Mouse (Mus musculus) embryonic fibroblast, embryonic 13.5 days (primary cell): ENCODE results near the gene Il4ra. TPM values are rescaled to one million over a fixed set of nuclear protein-coding genes. Genes with fewer than 3 reads are reported as not detected.

Experiments
- H3K27ac ChIP-seq: 2 replicates; pipeline ENCODE4 v1.5.1; 2012; ENCODE audit warnings: low read length, control low read depth, inconsistent platforms; ENCODE audit not compliant: insufficient read depth
- H3K4me1 ChIP-seq: 2 replicates; pipeline ENCODE4 v1.6.1; 2011; ENCODE audit warnings: low read length; ENCODE audit not compliant: control insufficient read depth, insufficient read depth
- H3K4me3 ChIP-seq: 2 replicates; pipeline ENCODE4 v1.5.1; 2011; ENCODE audit warnings: mild to moderate bottlenecking, control low read depth, low read length; ENCODE audit not compliant: insufficient read depth
- CTCF ChIP-seq: IDR thresholded peaks from 2 replicates; pipeline ENCODE4 v1.5.1; 2011; ENCODE audit warnings: mild to moderate bottlenecking, control low read depth, low read length, moderate library complexity, borderline replicate concordance; ENCODE audit not compliant: insufficient read depth
- POLR2A ChIP-seq: IDR thresholded peaks from 2 replicates; pipeline ENCODE4 v1.6.1; 2011; ENCODE audit warnings: low read depth, mild to moderate bottlenecking, control low read depth, low read length, moderate library complexity
- polyA plus RNA-seq: library from polyadenylated mRNA; stranded (reverse); fragments of >200 nt; gene quantifications from 2 replicates; pipeline ENCODE4 v1.2.4, GENCODE M21; 2011; ENCODE audit warnings: low read depth; ENCODE audit not compliant: missing spikeins, insufficient read length

Gene Il4ra
- polyA plus RNA-seq, 1 experiment: 45.7 TPM

- TF ChIP-seq POLR2A (no peak), CTCF (no peak)
- no peak overlapping the region for H3K27ac ChIP-seq
- H3K4me1 ChIP-seq: no peaks in the 10 kb centered on the region
- no peak overlapping the region for H3K4me3 ChIP-seq
Measured at GRCm38 (mm10) chr7:125604362-125605319, 52.7 kb downstream of the Il4ra start.

DNA sequence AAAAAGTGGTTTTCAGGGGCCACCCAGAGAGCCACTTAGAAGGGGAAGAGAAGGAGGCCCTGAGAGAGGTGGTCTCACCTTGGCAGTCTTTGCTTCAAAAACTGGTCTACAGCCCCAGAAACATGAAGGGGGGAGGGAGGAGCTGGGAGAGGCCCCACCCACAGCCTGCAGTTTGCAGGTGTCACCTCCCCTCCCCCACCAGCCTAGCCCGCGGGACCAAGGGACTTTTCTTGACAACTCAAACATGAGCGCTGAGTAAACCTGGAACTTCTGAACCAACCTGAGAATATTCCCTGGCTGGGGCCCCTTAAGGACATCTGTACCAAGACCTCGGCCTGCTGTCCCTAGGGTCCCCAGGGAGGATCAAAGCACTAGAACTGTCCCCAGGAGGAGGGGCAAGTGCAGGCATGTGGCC lies 53.8 kb downstream of the Il4ra start:
- H3K4me1 ChIP-seq: no peaks in the 10 kb centered on the region
- H3K4me3 ChIP-seq: no peak overlapping the region
- TF ChIP-seq POLR2A (no peak), CTCF (no peak)
- H3K27ac ChIP-seq: no peak overlapping the region

DNA sequence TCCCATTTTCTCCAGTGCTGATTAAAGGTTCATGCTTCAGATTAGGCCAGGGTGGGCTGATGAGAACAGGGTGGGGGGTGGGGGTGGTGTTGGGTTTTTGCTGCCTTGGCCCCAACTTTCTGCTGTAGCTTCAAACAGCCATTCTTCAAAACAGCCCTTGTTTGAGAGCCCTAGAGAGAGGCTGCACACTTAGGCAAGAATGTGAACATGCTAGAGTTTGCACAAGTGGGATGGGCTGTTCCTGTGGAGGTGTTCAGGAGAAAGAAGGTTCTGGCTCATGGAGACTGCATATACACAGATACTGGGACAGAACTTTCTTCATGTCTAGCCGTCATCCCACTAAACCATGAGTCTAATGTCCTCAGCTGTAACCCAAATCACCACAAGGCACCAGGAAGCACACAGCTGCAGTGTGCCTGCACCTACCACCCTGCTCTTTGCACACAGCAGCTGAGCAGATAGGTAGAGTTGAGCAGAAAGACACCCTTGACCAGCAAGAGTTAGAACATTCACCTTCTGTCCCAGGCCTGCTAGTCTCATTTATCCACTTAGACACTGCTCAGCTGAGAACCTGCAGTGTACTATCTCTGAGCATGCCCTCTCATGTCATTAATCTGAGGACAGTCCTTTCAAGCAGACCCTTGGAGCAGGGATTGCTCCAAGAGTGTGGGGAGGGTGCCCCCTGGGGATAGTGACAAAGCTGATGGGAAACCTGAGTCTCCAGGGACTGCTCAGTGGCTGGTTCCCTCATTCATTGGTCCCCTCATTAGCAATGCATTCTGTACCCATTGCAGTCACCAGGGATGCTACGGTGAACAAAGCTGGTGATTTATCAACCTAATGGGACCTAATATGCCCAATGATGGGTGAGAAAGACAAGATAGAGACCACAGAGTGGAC lies 54.6 kb downstream of the Il4ra start:
- Histone ChIP-seq H3K4me3 (no peak overlapping the region), H3K4me1 (no peaks in the 10 kb centered on the region), H3K27ac (no peak overlapping the region)
- TF ChIP-seq POLR2A (no peak), CTCF (no peak)

DNA sequence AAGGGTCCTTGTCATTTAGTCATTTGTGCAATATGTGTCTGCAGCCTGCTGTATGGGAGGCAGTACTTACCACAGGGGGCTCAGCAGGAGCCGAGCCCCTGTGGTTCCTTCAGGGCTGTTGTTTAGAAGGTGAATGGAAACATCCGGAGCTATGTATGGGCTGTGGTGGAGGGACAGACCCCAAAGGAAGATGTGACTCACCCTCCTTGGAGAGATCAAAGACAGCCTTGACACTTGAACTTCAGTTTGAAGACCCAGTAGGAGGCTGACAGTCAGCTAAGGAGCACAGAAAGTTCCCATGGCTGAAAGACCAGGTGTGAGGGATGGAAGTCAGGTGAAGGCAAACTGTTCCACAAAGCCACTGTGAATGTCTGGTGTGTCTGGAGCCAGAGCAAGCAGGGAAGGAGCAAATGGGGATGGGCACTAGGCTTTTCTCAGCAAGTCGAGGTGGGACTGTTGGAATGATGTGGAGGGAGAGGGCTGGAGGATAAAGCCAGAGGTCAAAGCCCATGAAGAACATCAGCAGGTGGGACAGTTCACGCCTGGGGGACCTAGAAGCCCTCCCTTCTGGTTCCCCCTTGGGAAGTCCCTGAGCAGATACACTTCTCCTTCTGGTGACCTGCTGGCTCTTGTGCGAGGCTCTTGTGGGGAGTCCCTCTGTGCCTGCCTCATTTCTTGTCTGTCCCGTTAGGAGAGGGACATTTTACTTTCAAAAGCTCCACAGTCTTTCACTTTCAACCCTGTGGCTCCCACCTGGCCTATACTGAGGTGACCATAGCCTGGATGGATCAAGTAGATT lies 55.7 kb downstream of the Il4ra start:
- no peak overlapping the region for H3K4me3 ChIP-seq
- TF ChIP-seq CTCF (no peak), POLR2A (no peak)
- H3K27ac ChIP-seq: no peak overlapping the region
- H3K4me1 ChIP-seq: no peaks in the 10 kb centered on the region

- Histone ChIP-seq H3K4me3 (no peak overlapping the region), H3K27ac (no peak overlapping the region), H3K4me1 (no peaks in the 10 kb centered on the region)
- TF ChIP-seq POLR2A (no peak), CTCF (no peak)
Measured at GRCm38 (mm10) chr7:125608183-125608688, 56.3 kb downstream of the Il4ra start.

GRCm38 (mm10) chr7:125613579-125613978 lies 61.7 kb downstream of the Il4ra start:
- TF ChIP-seq CTCF (no peak), POLR2A (no peak)
- no peak overlapping the region for H3K27ac ChIP-seq
- H3K4me1 ChIP-seq: no peaks in the 10 kb centered on the region
- no peak overlapping the region for H3K4me3 ChIP-seq

- Histone ChIP-seq H3K4me3 (no peak overlapping the region), H3K4me1 (no peaks in the 10 kb centered on the region), H3K27ac (no peak overlapping the region)
- no peak for TF ChIP-seq CTCF
- no peak for TF ChIP-seq POLR2A
Measured at GRCm38 (mm10) chr7:125615453-125615852, 63.5 kb downstream of the Il4ra start.

DNA sequence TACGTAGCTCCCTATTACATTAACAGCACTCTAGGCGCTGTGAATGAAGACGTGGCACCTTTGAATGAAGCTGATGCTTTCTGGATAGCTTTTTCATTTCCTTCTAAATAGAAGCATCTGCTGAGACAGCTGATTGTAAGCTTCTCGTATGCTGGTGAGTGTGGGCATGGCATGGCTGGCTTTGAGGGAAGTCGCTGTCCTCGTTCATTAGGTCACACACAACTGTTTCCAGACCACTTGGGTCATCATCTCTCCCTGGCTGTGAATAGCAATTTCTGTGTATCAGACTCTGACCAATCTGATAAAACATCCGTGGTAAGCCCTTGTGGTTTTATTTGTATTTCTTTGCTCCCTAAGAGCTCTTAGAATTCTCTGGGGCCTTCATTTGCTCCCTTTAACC lies 66.1 kb downstream of the Il4ra start:
- Histone ChIP-seq H3K27ac (no peak overlapping the region), H3K4me1 (no peaks in the 10 kb centered on the region), H3K4me3 (no peak overlapping the region)
- TF ChIP-seq POLR2A: no peak
- no peak for TF ChIP-seq CTCF

DNA sequence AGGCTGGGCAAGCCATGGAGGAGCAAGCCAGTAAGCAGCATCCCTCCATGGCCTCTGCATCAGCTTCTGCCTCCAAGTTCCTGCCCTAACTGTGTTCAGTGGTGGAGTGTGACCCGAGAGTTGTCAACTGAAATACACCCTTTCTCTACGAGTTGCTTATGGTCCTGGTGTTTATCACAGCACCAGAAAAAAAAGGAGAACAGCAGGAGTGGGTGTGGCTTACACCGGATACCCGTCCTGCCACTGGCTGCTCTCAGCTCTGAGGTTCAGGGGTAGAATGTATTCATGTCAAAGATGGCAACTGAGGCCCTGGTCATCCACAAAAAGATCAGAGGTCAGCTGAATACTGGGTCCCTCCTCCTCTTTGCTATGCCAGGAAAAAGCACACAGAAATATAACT lies 68.2 kb downstream of the Il4ra start:
- no peaks in the 10 kb centered on the region for H3K4me1 ChIP-seq
- no peak overlapping the region for H3K27ac ChIP-seq
- no peak overlapping the region for H3K4me3 ChIP-seq
- no peak for TF ChIP-seq CTCF
- TF ChIP-seq POLR2A: no peak
